Mouse (Mus musculus) heart, adult 2 months (tissue): ENCODE measurements around the gene Stat5b.

Experiments used
- CTCF ChIP-seq: fragments of 200-600 bp; IDR thresholded peaks from 2 replicates; pipeline ENCODE4 v1.8.1; 2022; ENCODE audit warnings: antibody characterized with exemption, mild to moderate bottlenecking, moderate library complexity
- EP300 ChIP-seq: fragments of 200-500 bp; IDR thresholded peaks from 2 replicates; pipeline ENCODE4 v1.6.1; 2011; ENCODE audit warnings: low read depth, low read length, control low read depth; ENCODE audit not compliant: insufficient read depth
- POLR2A ChIP-seq: fragments of 200-500 bp; IDR thresholded peaks from 2 replicates; pipeline ENCODE4 v1.6.1; 2011; ENCODE audit warnings: mild to moderate bottlenecking, low read depth, low read length, control low read depth; ENCODE audit not compliant: insufficient read depth

DNA sequence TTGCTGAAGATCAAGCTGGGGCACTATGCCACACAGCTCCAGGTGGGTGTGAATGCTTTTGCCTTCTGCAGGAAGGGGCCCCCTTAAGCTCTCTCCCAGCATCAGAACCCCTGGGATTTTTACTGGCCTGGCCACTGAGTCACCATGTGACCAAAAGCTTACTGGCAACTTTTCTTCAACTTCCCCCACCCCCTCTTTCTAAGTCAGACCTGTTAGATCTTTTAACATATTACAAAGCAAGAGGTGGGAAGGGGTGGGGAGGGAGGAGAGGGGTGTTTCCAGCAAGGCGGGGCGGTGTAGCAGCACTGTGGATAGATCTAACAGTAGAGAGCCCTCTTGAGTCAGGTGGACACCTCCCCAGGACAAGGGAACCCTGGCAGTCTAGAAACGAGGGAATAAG lies 11.3 kb upstream of the Stat5b start:
- TF ChIP-seq POLR2A: no peak
- TF ChIP-seq CTCF: no peak
- TF ChIP-seq EP300: no peak
